ENCODE assay signal across 16 mouse cellular contexts in the genomic region with DNA sequence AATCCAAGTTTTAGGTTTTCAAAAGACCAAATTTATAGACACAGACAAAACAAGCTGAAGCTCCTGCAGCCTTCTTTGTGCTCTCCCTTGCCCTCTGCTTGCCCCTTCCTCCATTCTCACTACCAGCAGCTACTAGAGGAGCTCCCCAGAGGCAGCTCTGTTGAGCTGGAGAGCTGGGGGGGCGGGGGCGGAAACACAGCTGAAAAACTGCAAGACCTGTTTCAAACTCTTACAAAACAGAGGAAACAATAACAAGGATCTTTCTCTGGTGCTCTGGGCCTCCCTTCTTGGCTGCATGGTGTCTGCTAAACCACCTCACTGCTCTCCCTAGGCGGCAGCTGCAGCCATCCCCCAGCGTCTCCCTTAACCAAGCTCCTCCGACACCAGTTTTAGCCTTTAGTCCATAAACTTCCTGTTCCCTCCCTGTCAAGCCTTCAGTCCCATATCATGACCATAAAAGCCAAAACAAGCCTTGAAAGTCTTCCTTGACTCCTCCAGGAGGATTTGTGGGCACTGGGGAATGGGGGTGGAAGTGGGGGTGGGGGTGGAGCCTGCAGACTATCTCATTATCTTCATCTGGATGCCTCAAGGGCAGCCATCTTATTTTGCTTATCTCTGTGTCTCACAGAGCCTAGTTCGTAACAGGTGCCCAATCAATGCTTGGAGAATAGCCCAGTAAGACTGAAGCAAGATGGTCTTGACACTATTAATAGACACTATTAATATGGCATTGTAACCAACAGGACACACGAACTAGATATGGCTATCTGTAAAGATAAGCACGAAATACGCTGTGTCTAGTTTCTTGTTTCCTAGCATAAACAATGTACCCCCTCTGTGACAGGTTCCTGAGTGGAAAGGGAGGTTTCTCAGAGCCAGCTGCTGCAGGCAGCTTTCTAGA. TPM values are rescaled to one million over a fixed set of nuclear protein-coding genes. Genes with fewer than 3 reads are reported as not detected.
DNase-seq lines count a peak whose midpoint lies in the region; ATAC-seq and TF ChIP-seq lines count a peak whose summit lies in the region.
"Had no signal": no experiment of that assay in that cellular context is flagged by ENCODE, and none has a peak within 500 bp of the region (broad histone marks: within the 10 kb centered on the region; RNA-seq: fewer than 3 reads in every experiment).

No protein-coding gene starts in this region.

- ATAC-seq in heart, embryonic 16.5 days (replicated peaks; ENCODE audit: extremely low read depth, insufficient read depth, low FRiP score), result no peak
- peak; percentile 25; the same call in 1 of the 2 replicates for ATAC-seq in megakaryocyte-erythroid progenitor cell, adult 5-6 weeks (replicated peaks; ENCODE audit: low FRiP score, low TSS enrichment, poor library complexity, severe bottlenecking)
- ATAC-seq in hindbrain, embryonic 11.5 days (ENCODE audit: low FRiP score), result no peak
- ATAC-seq: Patski had no signal

- no peaks in the 10 kb centered on the region for H3K27me3 ChIP-seq in heart, embryonic 16.5 days (ENCODE audit: control insufficient read depth, insufficient read depth, low read length)
- peaks cover 2% of the 10 kb centered on the region for H3K27me3 ChIP-seq in hindbrain, embryonic 11.5 days (ENCODE audit: control insufficient read depth, insufficient read depth, low read length)

- H3K9me3 ChIP-seq in heart, embryonic 16.5 days (replicated peaks; ENCODE audit: control insufficient read depth, low read length), result no peaks in the 10 kb centered on the region
- H3K9me3 ChIP-seq in hindbrain, embryonic 11.5 days (ENCODE audit: control insufficient read depth, low read length), result no peaks in the 10 kb centered on the region
- H3K9me3 ChIP-seq: limb, embryonic 12.5 days; midbrain, embryonic 10.5 days had no signal

- no peak for TF ChIP-seq POLR2A in bone marrow, adult 2 months (IDR thresholded peaks at IDR 0.05; ENCODE audit: borderline replicate concordance, control insufficient read depth, low read depth, low read length)

- H3K4me2 ChIP-seq in heart, embryonic 16.5 days (ENCODE audit: low read depth, low read length), result no peak overlapping the region
- H3K4me2 ChIP-seq in hindbrain, embryonic 11.5 days (replicated peaks; ENCODE audit: low read depth, low read length), result no peak overlapping the region
- H3K4me2 ChIP-seq: limb, embryonic 12.5 days had no signal

- no peaks in the 10 kb centered on the region for H3K36me3 ChIP-seq in heart, embryonic 16.5 days (ENCODE audit: control insufficient read depth, insufficient read depth)
- no peaks in the 10 kb centered on the region for H3K36me3 ChIP-seq in hindbrain, embryonic 11.5 days (ENCODE audit: control insufficient read depth, insufficient read depth, low read length)
- H3K36me3 ChIP-seq: limb, embryonic 12.5 days; midbrain, embryonic 10.5 days had no signal

- 39% methylated on average over 9 of the region's 9 CpGs for WGBS in heart, embryonic 16.5 days
- 35% methylated on average over 9 of the region's 9 CpGs for WGBS in bone marrow, adult 2 months
- WGBS in hindbrain, embryonic 11.5 days, result 65% methylated on average over 9 of the region's 9 CpGs

- no peak overlapping the region for H3K9ac ChIP-seq in heart, embryonic 16.5 days (ENCODE audit: low read length)
- no peak overlapping the region for H3K9ac ChIP-seq in hindbrain, embryonic 11.5 days (ENCODE audit: low read depth, low read length)
- H3K9ac ChIP-seq: limb, embryonic 12.5 days had no signal

- peak overlapping the region; percentile 40 for H3K27ac ChIP-seq in heart, embryonic 16.5 days (ENCODE audit: low read length)
- H3K27ac ChIP-seq in bone marrow, adult 2 months (ENCODE audit: control insufficient read depth, insufficient read depth, low read depth, low read length, poor library complexity), result peak overlapping the region; percentile 89
- no peak overlapping the region for H3K27ac ChIP-seq in hindbrain, embryonic 11.5 days (ENCODE audit: low read depth, low read length)
- H3K27ac ChIP-seq: limb, embryonic 12.5 days; midbrain, embryonic 10.5 days had no signal

- H3K4me3 ChIP-seq in heart, embryonic 16.5 days (ENCODE audit: low read length), result no peak overlapping the region
- H3K4me3 ChIP-seq in bone marrow, adult 2 months (replicated peaks; ENCODE audit: control insufficient read depth, low read depth, low read length), result no peak overlapping the region
- no peak overlapping the region for H3K4me3 ChIP-seq in hindbrain, embryonic 11.5 days (ENCODE audit: low read depth, low read length)
- H3K4me3 ChIP-seq: limb, embryonic 12.5 days; midbrain, embryonic 10.5 days had no signal

- DNase-seq in heart, postnatal 4 days, result no peak
- peak; percentile 5 for DNase-seq in CD4-positive helper T cell, adult 2 months (ENCODE audit: low read depth, low spot score)
- DNase-seq in hindbrain, embryonic 11.5 days (ENCODE audit: low spot score), result no peak
- DNase-seq in left cerebral cortex, adult 11 months (ENCODE audit: low spot score), result no peak
- DNase-seq: cerebellum, adult 8-10 months; embryo, embryonic 11 days; gastrocnemius, postnatal 36 days; kidney, postnatal 36 days; layer of hippocampus, postnatal 36 days; lung, postnatal 10 days had no signal

- peaks cover 9% of the 10 kb centered on the region for H3K4me1 ChIP-seq in heart, embryonic 16.5 days (ENCODE audit: control insufficient read depth, insufficient read depth, low read length)
- H3K4me1 ChIP-seq in bone marrow, adult 2 months (ENCODE audit: control insufficient read depth, insufficient read depth, low read length), result no peaks in the 10 kb centered on the region; the same call in 1 of the 2 replicates
- H3K4me1 ChIP-seq in hindbrain, embryonic 11.5 days (replicated peaks; ENCODE audit: control insufficient read depth, insufficient read depth, low read length), result no peaks in the 10 kb centered on the region
- H3K4me1 ChIP-seq: limb, embryonic 12.5 days had no signal

- no peak for TF ChIP-seq CTCF in bone marrow, adult 2 months (IDR thresholded peaks at IDR 0.05; ENCODE audit: control insufficient read depth, insufficient read depth, low read length)

RNA-seq across cellular contexts. Expression of gene Prps1, which starts 45.2 kb away (rescaled TPM):
- polyA plus RNA-seq in heart, embryonic 16.5 days (2015; fragmentation: Nextera tagmentation; extraction: Ambion mirVana), result 48.7 and 57.4 TPM in 2 replicates
- total RNA-seq in heart, postnatal 4 days (2021), result 10 to 100 TPM; 29.9 to 31.2 TPM
- polyA plus RNA-seq in bone marrow, adult 2 months (2011; ENCODE audit: insufficient read depth, insufficient read length, low replicate concordance, missing spikeins), result 22.9 and 24.5 TPM in 2 replicates
- 86.5 and 96.9 TPM in 2 replicates for total RNA-seq in megakaryocyte-erythroid progenitor cell, adult 5-6 weeks (2014; fragmentation: Nextera tagmentation)
- total RNA-seq in megakaryocyte-erythroid progenitor cell, adult 5-6 weeks (2017), result 98.2 and 101 TPM in 2 replicates
- polyA plus RNA-seq in hindbrain, embryonic 11.5 days (2014; fragmentation: Nextera tagmentation; extraction: Ambion mirVana), result 81.9 and 88.2 TPM in 2 replicates
